Mouse (Mus musculus): ENCODE data around the gene Cers3.

GRCm38 (mm10) chr7:66810436-66810835, 67.1 kb downstream of the Cers3 start:
- TF ChIP-seq GATA1 (IDR thresholded peaks at IDR 0.05; ENCODE audit: low read length), result no peak
- no peak for TF ChIP-seq TAL1 (IDR thresholded peaks at IDR 0.05; ENCODE audit: low read length)

Measured in erythroblast, embryonic 14.5 days (primary cell).